Mouse (Mus musculus): ENCODE measurements around the gene Plcb2. TPM values are rescaled to one million over a fixed set of nuclear protein-coding genes. Genes with fewer than 3 reads are reported as not detected.
A peak's percentile ranks its signal among the peaks of the same experiment; 100 is the strongest.

The Plcb2 gene
- total and polyA plus RNA-seq, 3 experiments, result 6.4 to 21.2 TPM; not detected in 1

- Histone ChIP-seq H3K4me1 (ENCODE audit: control insufficient read depth in 1 of 2, insufficient read depth in 2 of 2, low read length in 2 of 2) (peaks cover 5 to 15% of the 10 kb centered on the region in 2 experiments), H3K9ac (ENCODE audit: control insufficient read depth, low read depth, low read length, poor library complexity, severe bottlenecking) (no peak overlapping the region), H3K9me3 (replicated peaks; ENCODE audit: insufficient read depth, low read length) (no peaks in the 10 kb centered on the region), H3K4me3 (ENCODE audit: control insufficient read depth in 1 of 2, insufficient read depth in 1 of 2, low read depth in 2 of 2, low read length in 2 of 2) (no peak overlapping the region), H3K79me2 (ENCODE audit: control insufficient read depth, insufficient read depth, low read length, poor library complexity) (peaks cover 14% of the 10 kb centered on the region), H3K27ac (ENCODE audit: control insufficient read depth, low read depth, low read length) (no peak overlapping the region), H3K27me3 (ENCODE audit: control insufficient read depth in 1 of 2, insufficient read depth in 2 of 2, low read length in 2 of 2) (no peaks in the 10 kb centered on the region), H3K36me3 (ENCODE audit: control insufficient read depth in 1 of 2, insufficient read depth in 2 of 2, low read length in 2 of 2) (peaks cover 0 to 17% of the 10 kb centered on the region in 2 experiments; a peak in 2 of 4 replicates)
- TF ChIP-seq HCFC1 (IDR thresholded peaks at IDR 0.05; ENCODE audit: low read depth, low read length) (no peak), ZNF384 (IDR thresholded peaks at IDR 0.05; ENCODE audit: low read depth, low read length) (no peak), NELFE (IDR thresholded peaks at IDR 0.05; ENCODE audit: low read depth, low read length) (no peak), MAFK (IDR thresholded peaks at IDR 0.05; ENCODE audit: borderline replicate concordance, low read depth, low read length) (no peak), POLR2AphosphoS2 (IDR thresholded peaks at IDR 0.05; ENCODE audit: low read length) (no peak), ELF1 (IDR thresholded peaks at IDR 0.05; ENCODE audit: low read depth, low read length) (no peak), KAT2A (conservative IDR thresholded peaks at IDR 0.05; ENCODE audit: low read depth, low read length) (no peak), TBP (IDR thresholded peaks at IDR 0.05; ENCODE audit: low read depth, low read length) (no peak), UBTF (IDR thresholded peaks at IDR 0.05; ENCODE audit: borderline replicate concordance, insufficient read depth, low read depth, low read length) (no peak), CHD2 (IDR thresholded peaks at IDR 0.05; ENCODE audit: low read length) (no peak), SIN3A (IDR thresholded peaks at IDR 0.05; ENCODE audit: low read length) (no peak), USF2 (IDR thresholded peaks at IDR 0.05; ENCODE audit: borderline replicate concordance in 1 of 2, insufficient read depth in 1 of 2, low read depth in 1 of 2, low read length in 2 of 2) (no peak), MAX (IDR thresholded peaks at IDR 0.05; ENCODE audit: low read length) (no peak), GATA1 (IDR thresholded peaks at IDR 0.05; ENCODE audit: low read depth, low read length) (no peak), ZMIZ1 (IDR thresholded peaks at IDR 0.05; ENCODE audit: low read depth, low read length) (no peak)
- no peak for DNase-seq (ENCODE audit: low read depth, low spot score)
Measured at GRCm38 (mm10) chr2:118731981-118732380, 3.7 kb upstream of the Plcb2 start.

- Histone ChIP-seq H3K36me3 (ENCODE audit: control insufficient read depth in 1 of 2, insufficient read depth in 2 of 2, low read length in 2 of 2) (peaks cover 0 to 18% of the 10 kb centered on the region in 2 experiments; a peak in 2 of 4 replicates), H3K9ac (ENCODE audit: control insufficient read depth, low read depth, low read length, poor library complexity, severe bottlenecking) (no peak overlapping the region), H3K27ac (ENCODE audit: control insufficient read depth, low read depth, low read length) (no peak overlapping the region), H3K9me3 (replicated peaks; ENCODE audit: insufficient read depth, low read length) (no peaks in the 10 kb centered on the region), H3K27me3 (ENCODE audit: control insufficient read depth in 1 of 2, insufficient read depth in 2 of 2, low read length in 2 of 2) (no peaks in the 10 kb centered on the region), H3K4me1 (ENCODE audit: control insufficient read depth in 1 of 2, insufficient read depth in 2 of 2, low read length in 2 of 2) (peaks cover 5 to 16% of the 10 kb centered on the region in 2 experiments), H3K4me3 (ENCODE audit: control insufficient read depth in 1 of 2, insufficient read depth in 1 of 2, low read depth in 2 of 2, low read length in 2 of 2) (peak overlapping the region; percentile 1 to 26; a peak in 1 of 4 replicates), H3K79me2 (ENCODE audit: control insufficient read depth, insufficient read depth, low read length, poor library complexity) (peaks cover 15% of the 10 kb centered on the region)
- DNase-seq (ENCODE audit: low read depth, low spot score), result peak; percentile 80
- peak; percentile 86; the same call in 1 of the 2 replicates for TF ChIP-seq MAZ (IDR thresholded peaks at IDR 0.05; ENCODE audit: low read depth, low read length)
- TF ChIP-seq USF2 (IDR thresholded peaks at IDR 0.05; ENCODE audit: borderline replicate concordance in 1 of 2, insufficient read depth in 1 of 2, low read depth in 1 of 2, low read length in 2 of 2), result no peak
- TF ChIP-seq E2F4 (IDR thresholded peaks at IDR 0.05; ENCODE audit: borderline replicate concordance, low read depth, low read length), result 0 out of 2 replicates have a peak, but pooled peaks have one; percentile 3
- peak; percentile 65 for TF ChIP-seq ZC3H11A (IDR thresholded peaks at IDR 0.05; ENCODE audit: low read depth, low read length)
- no peak for TF ChIP-seq BHLHE40 (IDR thresholded peaks at IDR 0.05; ENCODE audit: borderline replicate concordance, low read depth, low read length)
- TF ChIP-seq MEF2A (IDR thresholded peaks at IDR 0.05; ENCODE audit: extremely low read depth, insufficient replicate concordance, low read depth, low read length, poor library complexity, severe bottlenecking), result no peak
- TF ChIP-seq MAX (IDR thresholded peaks at IDR 0.05; ENCODE audit: low read length), result no peak
- no peak; the same call in 1 of the 2 replicates for TF ChIP-seq HCFC1 (IDR thresholded peaks at IDR 0.05; ENCODE audit: low read depth, low read length)
- no peak for TF ChIP-seq GABPA (IDR thresholded peaks at IDR 0.05; ENCODE audit: low read depth, low read length)
- TF ChIP-seq MYB (IDR thresholded peaks at IDR 0.05; ENCODE audit: low read depth, low read length), result no peak
- TF ChIP-seq RAD21 (IDR thresholded peaks at IDR 0.05; ENCODE audit: low read depth, low read length), result peak; percentile 77
- TF ChIP-seq CTCF (IDR thresholded peaks at IDR 0.05 in 2 of 3, conservative IDR thresholded peaks at IDR 0.05 in 1 of 3; ENCODE audit: control insufficient read depth in 1 of 3, insufficient read depth in 1 of 3, low read depth in 2 of 3, low read length in 3 of 3, poor library complexity in 1 of 3, severe bottlenecking in 1 of 3), result peak; percentile 65 to 88 (median 86)
- no peak for TF ChIP-seq CHD1 (IDR thresholded peaks at IDR 0.05; ENCODE audit: low read depth, low read length)
- peak; percentile 68 for TF ChIP-seq ELF1 (IDR thresholded peaks at IDR 0.05; ENCODE audit: low read depth, low read length)
- no peak for TF ChIP-seq MYC (IDR thresholded peaks at IDR 0.05; ENCODE audit: low read depth, low read length)
- TF ChIP-seq CHD2 (IDR thresholded peaks at IDR 0.05; ENCODE audit: low read length), result no peak
- TF ChIP-seq MAFK (IDR thresholded peaks at IDR 0.05; ENCODE audit: borderline replicate concordance, low read depth, low read length), result no peak
- no peak for TF ChIP-seq ZNF384 (IDR thresholded peaks at IDR 0.05; ENCODE audit: low read depth, low read length)
- TF ChIP-seq UBTF (IDR thresholded peaks at IDR 0.05; ENCODE audit: borderline replicate concordance, insufficient read depth, low read depth, low read length), result no peak
- no peak for TF ChIP-seq TCF12 (IDR thresholded peaks at IDR 0.05; ENCODE audit: low read depth, low read length)
- peak; percentile 37; the same call in 1 of the 2 replicates for TF ChIP-seq SIN3A (IDR thresholded peaks at IDR 0.05; ENCODE audit: low read length)
- no peak for TF ChIP-seq NRF1 (IDR thresholded peaks at IDR 0.05; ENCODE audit: insufficient read depth, low read depth, low read length, poor library complexity, severe bottlenecking)
- 0 out of 4 replicates have a peak, but pooled peaks have one; percentile 18 to 21 for TF ChIP-seq EP300 (IDR thresholded peaks at IDR 0.05; ENCODE audit: low read depth in 1 of 2, low read length in 2 of 2)
Measured at GRCm38 (mm10) chr2:118730622-118730915, 2.3 kb upstream of the Plcb2 start.

All from MEL (cell line).